22 mouse cellular contexts compared by ENCODE assay signal in genomic region chr6:83863538-83863937, GRCm38 (mm10). TPM values are rescaled to one million over a fixed set of nuclear protein-coding genes. Genes with fewer than 3 reads are reported as not detected.
A peak's percentile ranks its signal among the peaks of the same experiment; 100 is the strongest.
DNase-seq lines count a peak whose midpoint lies in the region; ATAC-seq and TF ChIP-seq lines count a peak whose summit lies in the region.
"Had no signal": no experiment of that assay in that cellular context is flagged by ENCODE, and none has a peak within 500 bp of the region (broad histone marks: within the 10 kb centered on the region; RNA-seq: fewer than 3 reads in every experiment).

No protein-coding gene starts in this region.

- no peak overlapping the region for H3K27ac ChIP-seq in MEL (ENCODE audit: control insufficient read depth, low read depth, low read length)
- H3K27ac ChIP-seq in hindbrain, embryonic 12.5 days: no peak overlapping the region
- H3K27ac ChIP-seq in forebrain, embryonic 16.5 days (ENCODE audit: low read length): no peak overlapping the region
- H3K27ac ChIP-seq: embryonic facial prominence, embryonic 13.5 days; embryonic facial prominence, embryonic 15.5 days; forebrain, embryonic 10.5 days; forebrain, embryonic 12.5 days had no signal

- TF ChIP-seq EP300 in MEL (IDR thresholded peaks at IDR 0.05; ENCODE audit: low read depth in 1 of 2, low read length in 2 of 2): no peak; a peak in 1 of 4 replicates

- peaks cover 2 to 4% of the 10 kb centered on the region in 2 experiments; a peak in 3 of 4 replicates for H3K27me3 ChIP-seq in MEL (ENCODE audit: control insufficient read depth in 1 of 2, insufficient read depth in 2 of 2, low read length in 2 of 2)
- peaks cover 5% of the 10 kb centered on the region; the same call in 1 of the 2 replicates for H3K27me3 ChIP-seq in hindbrain, embryonic 12.5 days
- H3K27me3 ChIP-seq in forebrain, embryonic 16.5 days (replicated peaks; ENCODE audit: control insufficient read depth, insufficient read depth, low read length): no peaks in the 10 kb centered on the region
- H3K27me3 ChIP-seq: embryonic facial prominence, embryonic 13.5 days; embryonic facial prominence, embryonic 15.5 days had no signal

- peak; percentile 59 for DNase-seq in CD4-positive helper T cell, adult 2 months (ENCODE audit: low read depth, low spot score)
- DNase-seq in CD4-positive, CD25-positive, alpha-beta regulatory T cell, adult 2 months (ENCODE audit: low read depth, low spot score): peak; percentile 61
- no peak for DNase-seq in MEL (ENCODE audit: low read depth, low spot score)
- peak; percentile 78 for DNase-seq in induced T-regulatory cell, adult 2 months (ENCODE audit: low read depth)
- DNase-seq in thymus, postnatal 4 days: no peak
- no peak for DNase-seq in adrenal gland, postnatal 25 days
- DNase-seq: adrenal gland, adult 8-10 months; cerebellum, adult 11 months; cerebellum, adult 18-20 months; cerebellum, adult 8-10 months; cerebellum, adult 9-11 months; cerebellum, postnatal 36 days; embryo, embryonic 11 days had no signal

- no peak overlapping the region for H3K4me3 ChIP-seq in MEL (ENCODE audit: control insufficient read depth in 1 of 2, insufficient read depth in 1 of 2, low read depth in 2 of 2, low read length in 2 of 2)
- H3K4me3 ChIP-seq in hindbrain, embryonic 12.5 days: no peak overlapping the region
- no peak overlapping the region for H3K4me3 ChIP-seq in forebrain, embryonic 16.5 days (replicated peaks; ENCODE audit: low read length)
- H3K4me3 ChIP-seq: embryonic facial prominence, embryonic 13.5 days; embryonic facial prominence, embryonic 15.5 days; erythroblast, embryonic 14.5 days; forebrain, embryonic 10.5 days; forebrain, embryonic 12.5 days had no signal

- H3K4me2 ChIP-seq in hindbrain, embryonic 12.5 days (replicated peaks): no peak overlapping the region
- H3K4me2 ChIP-seq in forebrain, embryonic 16.5 days (ENCODE audit: low read length): no peak overlapping the region
- H3K4me2 ChIP-seq: embryonic facial prominence, embryonic 13.5 days; embryonic facial prominence, embryonic 15.5 days; forebrain, embryonic 12.5 days had no signal

- no peaks in the 10 kb centered on the region; the same call in 1 of the 2 replicates for H3K79me2 ChIP-seq in MEL (ENCODE audit: control insufficient read depth, insufficient read depth, low read length, poor library complexity)

- WGBS in hindbrain, embryonic 12.5 days: 73% methylated on average over 4 of the region's 4 CpGs
- WGBS in forebrain, embryonic 16.5 days: 78% methylated on average over 4 of the region's 4 CpGs

- 0 out of 4 replicates have a peak, but pooled peaks cover 0 to 7% of the 10 kb centered on the region in 2 experiments for H3K4me1 ChIP-seq in MEL (ENCODE audit: control insufficient read depth in 1 of 2, insufficient read depth in 2 of 2, low read length in 2 of 2)
- H3K4me1 ChIP-seq in hindbrain, embryonic 12.5 days: peaks cover 7% of the 10 kb centered on the region
- peaks cover 9% of the 10 kb centered on the region for H3K4me1 ChIP-seq in forebrain, embryonic 16.5 days (replicated peaks; ENCODE audit: control insufficient read depth, insufficient read depth, low read length)

- H3K9ac ChIP-seq in MEL (ENCODE audit: control insufficient read depth, low read depth, low read length, poor library complexity, severe bottlenecking): no peak overlapping the region
- no peak overlapping the region for H3K9ac ChIP-seq in hindbrain, embryonic 12.5 days
- H3K9ac ChIP-seq in forebrain, embryonic 16.5 days (replicated peaks; ENCODE audit: low read depth, low read length): no peak overlapping the region
- H3K9ac ChIP-seq: embryonic facial prominence, embryonic 13.5 days; embryonic facial prominence, embryonic 15.5 days; forebrain, embryonic 12.5 days had no signal

- H3K36me3 ChIP-seq in MEL (ENCODE audit: control insufficient read depth in 1 of 2, insufficient read depth in 2 of 2, low read length in 2 of 2): peaks cover 0 to 9% of the 10 kb centered on the region in 2 experiments; a peak in 2 of 4 replicates
- H3K36me3 ChIP-seq in hindbrain, embryonic 12.5 days: no peaks in the 10 kb centered on the region
- H3K36me3 ChIP-seq in forebrain, embryonic 16.5 days (ENCODE audit: control insufficient read depth, insufficient read depth): no peaks in the 10 kb centered on the region
- H3K36me3 ChIP-seq: embryonic facial prominence, embryonic 13.5 days; embryonic facial prominence, embryonic 15.5 days; forebrain, embryonic 10.5 days; forebrain, embryonic 12.5 days; G1E had no signal

- TF ChIP-seq CTCF in MEL (IDR thresholded peaks at IDR 0.05 in 2 of 3, conservative IDR thresholded peaks at IDR 0.05 in 1 of 3; ENCODE audit: control insufficient read depth in 1 of 3, insufficient read depth in 1 of 3, low read depth in 2 of 3, low read length in 3 of 3, poor library complexity in 1 of 3, severe bottlenecking in 1 of 3): no peak

- TF ChIP-seq RAD21 in MEL (IDR thresholded peaks at IDR 0.05; ENCODE audit: low read depth, low read length): no peak

- TF ChIP-seq POLR2A in MEL (IDR thresholded peaks at IDR 0.05; ENCODE audit: control insufficient read depth in 1 of 2, insufficient read depth in 1 of 2, low read depth in 1 of 2, low read length in 2 of 2, poor library complexity in 1 of 2): no peak

- ATAC-seq in hindbrain, embryonic 12.5 days (ENCODE audit: low FRiP score): no peak
- no peak for ATAC-seq in forebrain, embryonic 16.5 days
- ATAC-seq: forebrain, embryonic 14.5 days had no signal

- H3K9me3 ChIP-seq in MEL (replicated peaks; ENCODE audit: insufficient read depth, low read length): no peaks in the 10 kb centered on the region
- no peaks in the 10 kb centered on the region for H3K9me3 ChIP-seq in hindbrain, embryonic 12.5 days (replicated peaks)
- no peaks in the 10 kb centered on the region for H3K9me3 ChIP-seq in forebrain, embryonic 16.5 days (ENCODE audit: control insufficient read depth, low read length)
- H3K9me3 ChIP-seq: embryonic facial prominence, embryonic 13.5 days; embryonic facial prominence, embryonic 15.5 days; forebrain, embryonic 10.5 days; forebrain, embryonic 12.5 days; G1E had no signal

TF ChIP-seq in MEL, 35 proteins besides CTCF, POLR2A, EP300 and RAD21:
- peak; percentile 37; the same call in 1 of the 2 replicates for TF ChIP-seq GATA1 (IDR thresholded peaks at IDR 0.05; ENCODE audit: low read depth, low read length)
- no peak for TF ChIP-seq RCOR1 (IDR thresholded peaks at IDR 0.05; ENCODE audit: low read depth, low read length)
- TF ChIP-seq NELFE (IDR thresholded peaks at IDR 0.05; ENCODE audit: low read depth, low read length): no peak

RNA-seq across cellular contexts. Expression of gene Zfp638, which starts 3.4 kb away (rescaled TPM):
- 50.1 and 53.0 TPM in 2 replicates for total RNA-seq in MEL (2012; rRNA removed)
- 10 to 100 TPM; 61.2 to 69.0 TPM for polyA plus RNA-seq in MEL (2012; ENCODE audit: insufficient read depth in 1 of 2, insufficient read length in 2 of 2, low read depth in 1 of 2, low replicate concordance in 2 of 2, missing spikeins in 1 of 2)
- 103 and 104 TPM in 2 replicates for polyA plus RNA-seq in hindbrain, embryonic 12.5 days (2016; fragmentation: Nextera tagmentation; extraction: Ambion mirVana)
- polyA plus RNA-seq in forebrain, embryonic 16.5 days (2015; fragmentation: Nextera tagmentation; extraction: Ambion mirVana): 90.8 and 99.0 TPM in 2 replicates
- total RNA-seq in adrenal gland, postnatal 25 days (2021): 102 and 117 TPM in 2 replicates

RNA-seq across cellular contexts. Expression of gene Paip2b, which starts 32.0 kb away (rescaled TPM):
- 16.0 and 21.0 TPM in 2 replicates for total RNA-seq in MEL (2012; rRNA removed)
- polyA plus RNA-seq in MEL (2012; ENCODE audit: insufficient read depth in 1 of 2, insufficient read length in 2 of 2, low read depth in 1 of 2, low replicate concordance in 2 of 2, missing spikeins in 1 of 2): 10 to 100 TPM in 1 of 2 experiments, not detected in 1; 18.4 TPM
- polyA plus RNA-seq in hindbrain, embryonic 12.5 days (2016; fragmentation: Nextera tagmentation; extraction: Ambion mirVana): 20.7 and 27.9 TPM in 2 replicates
- 33.9 and 50.2 TPM in 2 replicates for polyA plus RNA-seq in forebrain, embryonic 16.5 days (2015; fragmentation: Nextera tagmentation; extraction: Ambion mirVana)
- total RNA-seq in adrenal gland, postnatal 25 days (2021): 21.1 and 28.2 TPM in 2 replicates

Comparison
In these comparisons a context has a peak if more than half of its experiments do, and no peak if none do; other contexts are left out.
1. DNase-seq: peak in CD4-positive helper T cell, adult 2 months (single experiment), CD4-positive, CD25-positive, alpha-beta regulatory T cell, adult 2 months (single experiment) and induced T-regulatory cell, adult 2 months (single experiment); none in MEL (single experiment), thymus, postnatal 4 days (single experiment) and adrenal gland, postnatal 25 days (single experiment).